Mouse (Mus musculus): ENCODE data around the gene Clhc1. TPM values are rescaled to one million over a fixed set of nuclear protein-coding genes. Genes with fewer than 3 reads are reported as not detected.

Clhc1 gene
- polyA plus RNA-seq, 1 experiment from 2014 or later: 0.17 TPM

- no peaks in the 10 kb centered on the region for H3K4me1 ChIP-seq (ENCODE audit: control insufficient read depth, insufficient read depth, low read length)
- no peak for ATAC-seq (ENCODE audit: low read depth)
- 6% methylated on average over 2 of the region's 2 CpGs for WGBS
- H3K9me3 ChIP-seq (ENCODE audit: control insufficient read depth, low read length): no peaks in the 10 kb centered on the region
- no peaks in the 10 kb centered on the region for H3K27me3 ChIP-seq (ENCODE audit: control insufficient read depth, insufficient read depth, low read length)
- H3K36me3 ChIP-seq (ENCODE audit: control insufficient read depth, insufficient read depth, low read length): no peaks in the 10 kb centered on the region
- no peak overlapping the region for H3K9ac ChIP-seq (replicated peaks; ENCODE audit: low read depth, low read length)
- H3K4me2 ChIP-seq (ENCODE audit: low read depth, low read length): no peak overlapping the region
- H3K27ac ChIP-seq (ENCODE audit: low read depth, low read length): no peak overlapping the region
- H3K4me3 ChIP-seq (ENCODE audit: low read depth, low read length): no peak overlapping the region
Measured at GRCm38 (mm10) chr11:29603581-29603980, 55.8 kb downstream of the Clhc1 start.

GRCm38 (mm10) chr11:29607465-29607990, 59.8 kb downstream of the Clhc1 start:
- no peak overlapping the region for H3K4me2 ChIP-seq (ENCODE audit: low read depth, low read length)
- 90% methylated on average over 2 of the region's 2 CpGs for WGBS
- H3K9me3 ChIP-seq (ENCODE audit: control insufficient read depth, low read length): no peaks in the 10 kb centered on the region
- no peak overlapping the region for H3K9ac ChIP-seq (replicated peaks; ENCODE audit: low read depth, low read length)
- no peak for ATAC-seq (ENCODE audit: low read depth)
- H3K27me3 ChIP-seq (ENCODE audit: control insufficient read depth, insufficient read depth, low read length): no peaks in the 10 kb centered on the region
- H3K4me1 ChIP-seq (ENCODE audit: control insufficient read depth, insufficient read depth, low read length): no peaks in the 10 kb centered on the region
- no peak overlapping the region for H3K27ac ChIP-seq (ENCODE audit: low read depth, low read length)
- no peaks in the 10 kb centered on the region for H3K36me3 ChIP-seq (ENCODE audit: control insufficient read depth, insufficient read depth, low read length)
- H3K4me3 ChIP-seq (ENCODE audit: low read depth, low read length): no peak overlapping the region

GRCm38 (mm10) chr11:29609756-29610468, 62.2 kb downstream of the Clhc1 start:
- WGBS: 87% methylated on average over 5 of the region's 5 CpGs
- Histone ChIP-seq H3K27me3 (ENCODE audit: control insufficient read depth, insufficient read depth, low read length) (no peaks in the 10 kb centered on the region), H3K9ac (replicated peaks; ENCODE audit: low read depth, low read length) (no peak overlapping the region), H3K4me1 (ENCODE audit: control insufficient read depth, insufficient read depth, low read length) (no peaks in the 10 kb centered on the region), H3K27ac (ENCODE audit: low read depth, low read length) (no peak overlapping the region), H3K9me3 (ENCODE audit: control insufficient read depth, low read length) (no peaks in the 10 kb centered on the region), H3K4me2 (ENCODE audit: low read depth, low read length) (no peak overlapping the region), H3K4me3 (ENCODE audit: low read depth, low read length) (no peak overlapping the region), H3K36me3 (ENCODE audit: control insufficient read depth, insufficient read depth, low read length) (no peaks in the 10 kb centered on the region)
- ATAC-seq (ENCODE audit: low read depth): no peak

GRCm38 (mm10) chr11:29612007-29612406, 64.3 kb downstream of the Clhc1 start:
- Histone ChIP-seq H3K4me2 (ENCODE audit: low read depth, low read length) (no peak overlapping the region), H3K36me3 (ENCODE audit: control insufficient read depth, insufficient read depth, low read length) (no peaks in the 10 kb centered on the region), H3K27ac (ENCODE audit: low read depth, low read length) (no peak overlapping the region), H3K4me1 (ENCODE audit: control insufficient read depth, insufficient read depth, low read length) (no peaks in the 10 kb centered on the region), H3K9me3 (ENCODE audit: control insufficient read depth, low read length) (no peaks in the 10 kb centered on the region), H3K9ac (replicated peaks; ENCODE audit: low read depth, low read length) (no peak overlapping the region), H3K4me3 (ENCODE audit: low read depth, low read length) (no peak overlapping the region), H3K27me3 (ENCODE audit: control insufficient read depth, insufficient read depth, low read length) (no peaks in the 10 kb centered on the region)
- no peak for ATAC-seq (ENCODE audit: low read depth)

GRCm38 (mm10) chr11:29613185-29613735, 65.5 kb downstream of the Clhc1 start:
- no peak overlapping the region for H3K4me3 ChIP-seq (ENCODE audit: low read depth, low read length)
- ATAC-seq (ENCODE audit: low read depth): no peak
- H3K4me2 ChIP-seq (ENCODE audit: low read depth, low read length): no peak overlapping the region
- no peak overlapping the region for H3K27ac ChIP-seq (ENCODE audit: low read depth, low read length)
- 93% methylated on average over 4 of the region's 4 CpGs for WGBS
- no peaks in the 10 kb centered on the region for H3K36me3 ChIP-seq (ENCODE audit: control insufficient read depth, insufficient read depth, low read length)
- H3K27me3 ChIP-seq (ENCODE audit: control insufficient read depth, insufficient read depth, low read length): no peaks in the 10 kb centered on the region
- no peaks in the 10 kb centered on the region for H3K9me3 ChIP-seq (ENCODE audit: control insufficient read depth, low read length)
- H3K9ac ChIP-seq (replicated peaks; ENCODE audit: low read depth, low read length): no peak overlapping the region
- H3K4me1 ChIP-seq (ENCODE audit: control insufficient read depth, insufficient read depth, low read length): no peaks in the 10 kb centered on the region

- H3K9me3 ChIP-seq (ENCODE audit: control insufficient read depth, low read length): no peaks in the 10 kb centered on the region
- no peak overlapping the region for H3K9ac ChIP-seq (replicated peaks; ENCODE audit: low read depth, low read length)
- no peak overlapping the region for H3K4me2 ChIP-seq (ENCODE audit: low read depth, low read length)
- no peaks in the 10 kb centered on the region for H3K36me3 ChIP-seq (ENCODE audit: control insufficient read depth, insufficient read depth, low read length)
- 84% methylated on average over 6 of the region's 6 CpGs for WGBS
- H3K4me1 ChIP-seq (ENCODE audit: control insufficient read depth, insufficient read depth, low read length): no peaks in the 10 kb centered on the region
- H3K27me3 ChIP-seq (ENCODE audit: control insufficient read depth, insufficient read depth, low read length): no peaks in the 10 kb centered on the region
- no peak for ATAC-seq (ENCODE audit: low read depth)
- H3K4me3 ChIP-seq (ENCODE audit: low read depth, low read length): no peak overlapping the region
- H3K27ac ChIP-seq (ENCODE audit: low read depth, low read length): no peak overlapping the region
Measured at GRCm38 (mm10) chr11:29614217-29614924, 66.6 kb downstream of the Clhc1 start.

- Histone ChIP-seq H3K27ac (ENCODE audit: low read depth, low read length) (no peak overlapping the region), H3K4me1 (ENCODE audit: control insufficient read depth, insufficient read depth, low read length) (no peaks in the 10 kb centered on the region)
- 70% methylated on average over 5 of the region's 5 CpGs for WGBS
Measured at GRCm38 (mm10) chr11:29622030-29622790, 74.5 kb downstream of the Clhc1 start.

GRCm38 (mm10) chr11:29623327-29623726, 75.6 kb downstream of the Clhc1 start:
- no peaks in the 10 kb centered on the region for H3K36me3 ChIP-seq (ENCODE audit: control insufficient read depth, insufficient read depth, low read length)
- no peak overlapping the region for H3K4me3 ChIP-seq (ENCODE audit: low read depth, low read length)
- no peak overlapping the region for H3K27ac ChIP-seq (ENCODE audit: low read depth, low read length)
- no peaks in the 10 kb centered on the region for H3K9me3 ChIP-seq (ENCODE audit: control insufficient read depth, low read length)
- H3K4me1 ChIP-seq (ENCODE audit: control insufficient read depth, insufficient read depth, low read length): no peaks in the 10 kb centered on the region
- 97% methylated on average over 3 of the region's 3 CpGs for WGBS
- H3K4me2 ChIP-seq (ENCODE audit: low read depth, low read length): no peak overlapping the region
- H3K27me3 ChIP-seq (ENCODE audit: control insufficient read depth, insufficient read depth, low read length): no peaks in the 10 kb centered on the region
- ATAC-seq (ENCODE audit: low read depth): no peak
- H3K9ac ChIP-seq (replicated peaks; ENCODE audit: low read depth, low read length): no peak overlapping the region

More at GRCm38 (mm10) chr11:29622030-29622790, 74.5 kb downstream of the Clhc1 start:
- no peaks in the 10 kb centered on the region for H3K36me3 ChIP-seq (ENCODE audit: control insufficient read depth, insufficient read depth, low read length)
- no peak for ATAC-seq (ENCODE audit: low read depth)
- no peak overlapping the region for H3K9ac ChIP-seq (replicated peaks; ENCODE audit: low read depth, low read length)
- H3K4me2 ChIP-seq (ENCODE audit: low read depth, low read length): no peak overlapping the region
- H3K9me3 ChIP-seq (ENCODE audit: control insufficient read depth, low read length): no peaks in the 10 kb centered on the region
- H3K4me3 ChIP-seq (ENCODE audit: low read depth, low read length): no peak overlapping the region
- H3K27me3 ChIP-seq (ENCODE audit: control insufficient read depth, insufficient read depth, low read length): no peaks in the 10 kb centered on the region

Measured in neural tube, embryonic 14.5 days (tissue).